In the genomic region with DNA sequence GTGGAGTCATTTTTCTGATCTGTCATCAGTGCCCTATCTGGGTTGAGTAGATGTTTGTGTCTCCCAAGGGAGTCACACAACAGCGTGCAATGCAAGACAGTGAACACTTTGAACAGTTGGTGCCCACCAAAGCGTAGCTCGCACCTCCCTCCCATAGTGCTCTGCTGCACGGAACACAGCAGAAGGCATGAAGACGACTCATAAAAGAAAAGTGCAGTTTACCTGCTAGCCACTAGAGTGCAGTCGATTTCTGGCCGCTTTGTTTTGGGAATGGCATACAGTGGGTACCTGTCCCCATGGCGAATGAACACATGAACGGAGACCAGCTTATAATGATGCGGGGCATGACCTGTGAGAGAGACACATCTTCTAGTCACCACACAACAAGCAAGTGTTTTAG, we compare ENCODE assay signal across 8 mouse cellular contexts. TPM values are rescaled to one million over a fixed set of nuclear protein-coding genes. Genes with fewer than 3 reads are reported as not detected.
DNase-seq lines count a peak whose midpoint lies in the region; ATAC-seq and TF ChIP-seq lines count a peak whose summit lies in the region.
"Had no signal": no experiment of that assay in that cellular context is flagged by ENCODE, and none has a peak within 500 bp of the region (broad histone marks: within the 10 kb centered on the region; RNA-seq: fewer than 3 reads in every experiment).

No protein-coding gene starts in this region.

- no peaks in the 10 kb centered on the region for H3K27me3 ChIP-seq in thymus, adult 2 months (ENCODE audit: control insufficient read depth, insufficient read depth, low read length)
- H3K27me3 ChIP-seq in forebrain, embryonic 14.5 days (replicated peaks; ENCODE audit: control insufficient read depth, insufficient read depth, low read length), result no peaks in the 10 kb centered on the region
- H3K27me3 ChIP-seq in kidney, embryonic 14.5 days (ENCODE audit: control insufficient read depth, insufficient read depth, low read length), result no peaks in the 10 kb centered on the region

- H3K4me1 ChIP-seq in thymus, adult 2 months (replicated peaks; ENCODE audit: control insufficient read depth, insufficient read depth, low read length), result no peaks in the 10 kb centered on the region
- H3K4me1 ChIP-seq in forebrain, embryonic 14.5 days (ENCODE audit: control insufficient read depth, insufficient read depth, low read length), result peaks cover 5% of the 10 kb centered on the region; the same call in 1 of the 2 replicates
- H3K4me1 ChIP-seq in kidney, embryonic 14.5 days (ENCODE audit: control insufficient read depth, insufficient read depth, low read length), result no peaks in the 10 kb centered on the region

- WGBS in thymus, adult 2 months, result 51% methylated on average over 10 of the region's 10 CpGs
- 38% methylated on average over 10 of the region's 10 CpGs for WGBS in forebrain, embryonic 14.5 days
- 30% methylated on average over 10 of the region's 10 CpGs for WGBS in kidney, embryonic 14.5 days

- no peak overlapping the region for H3K4me2 ChIP-seq in forebrain, embryonic 14.5 days (ENCODE audit: low read length)
- no peak overlapping the region; the same call in 1 of the 2 replicates for H3K4me2 ChIP-seq in kidney, embryonic 14.5 days (replicated peaks; ENCODE audit: low read depth, low read length)
- H3K4me2 ChIP-seq: heart, embryonic 15.5 days had no signal

- H3K9me3 ChIP-seq in forebrain, embryonic 14.5 days (replicated peaks; ENCODE audit: control insufficient read depth, low read length), result no peaks in the 10 kb centered on the region
- H3K9me3 ChIP-seq in kidney, embryonic 14.5 days (ENCODE audit: control insufficient read depth, low read length), result 0 out of 2 replicates have a peak, but pooled peaks cover 3% of the 10 kb centered on the region
- H3K9me3 ChIP-seq: heart, embryonic 15.5 days had no signal

- no peak overlapping the region for H3K27ac ChIP-seq in thymus, adult 2 months (ENCODE audit: control insufficient read depth, insufficient read depth, low read length)
- H3K27ac ChIP-seq in forebrain, embryonic 14.5 days (ENCODE audit: low read depth, low read length), result peak overlapping the region; percentile 60; the same call in 1 of the 2 replicates
- no peak overlapping the region for H3K27ac ChIP-seq in kidney, embryonic 14.5 days (ENCODE audit: low read depth, low read length)
- H3K27ac ChIP-seq: heart, embryonic 15.5 days had no signal

- TF ChIP-seq CTCF in thymus, adult 2 months (IDR thresholded peaks at IDR 0.05; ENCODE audit: borderline replicate concordance, control insufficient read depth, extremely low read depth, insufficient read depth, low read length, poor library complexity), result no peak

- H3K9ac ChIP-seq in forebrain, embryonic 14.5 days (ENCODE audit: low read length), result no peak overlapping the region
- H3K9ac ChIP-seq in kidney, embryonic 14.5 days (ENCODE audit: low read depth, low read length), result no peak overlapping the region
- H3K9ac ChIP-seq: heart, embryonic 15.5 days had no signal

- peak; percentile 62 for ATAC-seq in forebrain, embryonic 14.5 days
- ATAC-seq in kidney, embryonic 14.5 days (ENCODE audit: low FRiP score, low TSS enrichment), result peak; percentile 62

- TF ChIP-seq POLR2A in thymus, adult 2 months (IDR thresholded peaks at IDR 0.05; ENCODE audit: control insufficient read depth, extremely low read depth, insufficient read depth, low read length, poor library complexity), result no peak

- DNase-seq in thymus, adult 2 months, result peak; percentile 15
- no peak for DNase-seq in thymus, adult 18-20 months
- peak; percentile 24 for DNase-seq in c-Kit-positive CD71-negative TER-119-negative erythroid progenitor cells, embryonic 14.5 days (ENCODE audit: low read depth)
- peak; percentile 69 for DNase-seq in forebrain, embryonic 14.5 days (ENCODE audit: low spot score)
- DNase-seq in mesoderm, embryonic 11.5 days (ENCODE audit: low read depth, low spot score), result peak; percentile 53
- DNase-seq in urinary bladder, adult 18-20 months (ENCODE audit: low spot score in 2 of 2), result no peak

- H3K36me3 ChIP-seq in thymus, adult 2 months (ENCODE audit: control insufficient read depth, insufficient read depth, low read length), result no peaks in the 10 kb centered on the region
- 0 out of 2 replicates have a peak, but pooled peaks cover 4% of the 10 kb centered on the region for H3K36me3 ChIP-seq in forebrain, embryonic 14.5 days (ENCODE audit: control insufficient read depth, insufficient read depth, low read length)
- no peaks in the 10 kb centered on the region for H3K36me3 ChIP-seq in kidney, embryonic 14.5 days (ENCODE audit: control insufficient read depth, insufficient read depth, low read length)
- H3K36me3 ChIP-seq: heart, embryonic 15.5 days had no signal

- no peak overlapping the region for H3K4me3 ChIP-seq in thymus, adult 2 months (ENCODE audit: control insufficient read depth, insufficient read depth, low read length)
- no peak overlapping the region for H3K4me3 ChIP-seq in forebrain, embryonic 14.5 days (ENCODE audit: low read depth, low read length)
- no peak overlapping the region for H3K4me3 ChIP-seq in kidney, embryonic 14.5 days (ENCODE audit: low read length)
- H3K4me3 ChIP-seq: heart, embryonic 15.5 days had no signal

RNA-seq across cellular contexts. Expression of gene Pxylp1, which starts 53.6 kb away (rescaled TPM):
- 4.4 and 4.9 TPM in 2 replicates for polyA plus RNA-seq in thymus, adult 2 months (2012; rRNA removed)
- polyA plus RNA-seq in forebrain, embryonic 14.5 days (2014; fragmentation: Nextera tagmentation; extraction: Ambion mirVana), result 36.7 and 45.4 TPM in 2 replicates
- polyA plus RNA-seq in kidney, embryonic 14.5 days (2014; fragmentation: Nextera tagmentation; extraction: Ambion mirVana), result 10.6 and 19.3 TPM in 2 replicates

Comparison
In these comparisons a context has a peak if more than half of its experiments do, and no peak if none do; other contexts are left out.
1. DNase-seq: peak in thymus, adult 2 months (single experiment), c-Kit-positive CD71-negative TER-119-negative erythroid progenitor cells, embryonic 14.5 days (single experiment), forebrain, embryonic 14.5 days (single experiment) and mesoderm, embryonic 11.5 days (single experiment); none in thymus, adult 18-20 months (0 of 2) and urinary bladder, adult 18-20 months (0 of 2).